Mouse (Mus musculus) intestine, postnatal 0 days (tissue): ENCODE measurements around the gene Xrn1. TPM values are rescaled to one million over a fixed set of nuclear protein-coding genes. Genes with fewer than 3 reads are reported as not detected.
A peak's percentile ranks its signal among the peaks of the same experiment; 100 is the strongest.
"Not testable (repeated sequence)": the region's sequence is repeated elsewhere in the genome, so short reads cannot be mapped to it uniquely, and the experiment has no call there.

Source experiments
- ATAC-seq: fragments of 200-750 bp; cut with Nextera tagmentation; 2 replicates; pipeline ENCODE4 v1.8.0; 2017; ENCODE audit warnings: mild to moderate bottlenecking, moderate TSS enrichment, moderate library complexity
- H3K27ac ChIP-seq: fragments of 300-500 bp; sonication (generic); 2 replicates; pipeline ENCODE4 v1.5.1; 2014; ENCODE audit warnings: mild to moderate bottlenecking, low read depth, low read length, moderate library complexity
- H3K27me3 ChIP-seq: fragments of 300-500 bp; sonication (generic); replicated peaks from 2 replicates; pipeline ENCODE4 v1.6.1; 2014; ENCODE audit warnings: low read length, mixed read lengths; ENCODE audit not compliant: control insufficient read depth, insufficient read depth
- H3K36me3 ChIP-seq: fragments of 300-500 bp; sonication (generic); 2 replicates; pipeline ENCODE4 v1.6.1; 2014; ENCODE audit warnings: mild to moderate bottlenecking, moderate library complexity; ENCODE audit not compliant: control insufficient read depth, insufficient read depth
- H3K4me1 ChIP-seq: fragments of 300-500 bp; sonication (generic); replicated peaks from 2 replicates; pipeline ENCODE4 v1.6.1; 2014; ENCODE audit warnings: antibody characterized with exemption, low read length, mixed read lengths; ENCODE audit not compliant: control insufficient read depth, insufficient read depth
- H3K4me2 ChIP-seq: fragments of 300-500 bp; sonication (generic); replicated peaks from 2 replicates; pipeline ENCODE4 v1.6.1; 2014; ENCODE audit warnings: low read depth, mild to moderate bottlenecking, moderate library complexity
- H3K4me3 ChIP-seq: fragments of 300-500 bp; sonication (generic); 2 replicates; pipeline ENCODE4 v1.5.1; 2014; ENCODE audit warnings: low read depth, low read length
- H3K9ac ChIP-seq: fragments of 300-500 bp; sonication (generic); 2 replicates; pipeline ENCODE4 v1.6.1; 2014; ENCODE audit warnings: mild to moderate bottlenecking, low read depth, low read length
- H3K9me3 ChIP-seq: fragments of 300-500 bp; sonication (generic); 2 replicates; pipeline ENCODE4 v1.6.1; 2016; ENCODE audit warnings: mixed run types; ENCODE audit not compliant: control insufficient read depth
- CTCF ChIP-seq: sonication (generic); IDR thresholded peaks from 2 replicates; pipeline ENCODE4 v1.5.1; 2016; ENCODE audit warnings: low read depth, mild to moderate bottlenecking, control low read depth, antibody characterized with exemption, moderate library complexity
- WGBS: fragments of 180-500 bp; shearing (Covaris S2); extraction: QIAGEN DNeasy Blood & Tissue Kit; methylation state at CpG from one replicate; pipeline ENCODE4 v1.1.7; 2014; 5-methylcytosine and 5-hydroxymethylcytosine counted together
- polyA plus RNA-seq: library from polyadenylated mRNA; unstranded; fragments of >200 nt; fragmentation: Nextera tagmentation; extraction: Ambion mirVana; gene quantifications from 2 replicates; pipeline ENCODE4 v1.2.1, GENCODE M21; 2015

Xrn1 gene
- 7.4 and 10.0 TPM in 2 replicates for polyA plus RNA-seq

DNA sequence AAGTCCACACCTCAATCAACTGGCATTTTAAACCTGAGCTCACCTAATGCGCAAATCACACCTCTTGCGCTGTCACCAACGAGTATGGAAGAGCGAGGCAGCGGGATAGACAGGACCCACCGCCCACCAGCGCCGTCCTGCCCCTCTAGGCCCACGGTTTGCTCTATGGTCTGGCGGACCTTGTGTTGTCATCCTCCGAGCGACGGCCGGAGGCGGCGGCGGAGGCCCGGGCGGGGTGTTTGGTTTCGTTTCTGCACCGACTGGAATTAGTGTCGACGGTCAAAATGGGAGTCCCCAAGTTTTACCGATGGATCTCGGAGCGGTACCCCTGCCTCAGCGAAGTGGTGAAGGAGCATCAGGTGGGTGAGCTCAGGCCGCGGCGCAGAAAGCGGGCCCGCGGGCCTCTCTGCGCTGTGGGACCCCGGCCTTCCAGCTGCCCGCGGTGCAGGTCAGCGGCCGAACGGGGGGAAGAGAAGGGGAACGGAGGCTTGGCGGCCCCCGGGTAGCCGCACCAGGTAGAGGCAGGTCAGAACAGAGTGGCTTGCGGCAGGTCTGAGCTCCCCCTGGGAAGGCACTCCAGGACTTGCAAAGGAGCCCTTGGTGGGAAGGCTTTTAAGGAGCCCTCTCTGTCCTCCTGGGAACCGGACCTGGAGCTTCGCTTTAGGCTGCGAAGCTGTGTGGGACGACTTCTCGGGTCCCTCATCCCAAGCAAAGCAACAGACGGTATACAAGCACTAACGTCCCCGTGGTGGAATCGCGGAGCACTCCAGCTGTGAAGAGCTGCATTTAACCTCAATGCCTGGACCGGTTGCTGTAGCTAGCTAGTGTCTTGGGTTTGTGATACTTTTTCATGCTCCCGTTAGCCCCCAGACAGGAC lies at the start of gene Xrn1:
TSS of gene Xrn1 (plus strand) at position 176 of the 877 bp plus-strand sequence.
- no peaks in the 10 kb centered on the region for H3K9me3 ChIP-seq
- peak within 1 kb of the TSS; percentile 96 for H3K9ac ChIP-seq
- H3K36me3 ChIP-seq, result no peaks in the 10 kb centered on the region
- peak; percentile 98 for ATAC-seq
- WGBS, result under 1% methylated on average over 57 of the region's 57 CpGs
- peak within 1 kb of the TSS; percentile 83 for H3K4me3 ChIP-seq
- H3K4me1 ChIP-seq, result 0 out of 2 replicates have a peak, but pooled peaks cover 2% of the 10 kb centered on the region
- peak within 1 kb of the TSS; percentile 94 for H3K27ac ChIP-seq
- TF ChIP-seq CTCF, result 0 out of 2 replicates have a peak, but pooled peaks have one; percentile 1
- no peaks in the 10 kb centered on the region for H3K27me3 ChIP-seq
- peak within 1 kb of the TSS; percentile 64 for H3K4me2 ChIP-seq

DNA sequence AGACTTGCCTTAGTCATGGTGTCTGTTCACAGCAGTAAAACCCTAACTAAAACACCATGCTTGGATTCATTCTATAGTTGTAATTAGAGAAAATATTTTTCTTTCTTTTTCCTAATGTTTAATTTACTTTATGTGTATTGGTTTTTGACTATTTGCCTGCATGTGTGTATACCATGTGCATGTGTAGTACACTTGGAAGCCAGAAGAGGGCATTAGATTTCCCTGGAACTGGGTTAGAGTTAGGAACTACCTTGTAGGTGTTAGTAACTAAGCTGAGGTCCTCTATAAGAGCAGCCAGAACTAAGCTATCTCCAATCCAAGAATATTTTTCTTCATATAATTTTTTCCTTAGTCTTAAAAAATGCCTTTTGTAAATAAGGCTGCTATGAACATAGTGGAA lies 21.7 kb upstream of the Xrn1 start:
- peaks cover 12% of the 10 kb centered on the region; the same call in 1 of the 2 replicates for H3K36me3 ChIP-seq
- H3K27ac ChIP-seq, result no peak overlapping the region
- no peak overlapping the region for H3K4me3 ChIP-seq
- H3K27me3 ChIP-seq, result no peaks in the 10 kb centered on the region
- no peak overlapping the region for H3K4me2 ChIP-seq
- TF ChIP-seq CTCF, result peak; percentile 25
- H3K9me3 ChIP-seq, result no peaks in the 10 kb centered on the region
- ATAC-seq, result no peak
- no peaks in the 10 kb centered on the region for H3K4me1 ChIP-seq
- no peak overlapping the region for H3K9ac ChIP-seq

GRCm38 (mm10) chr9:95953658-95954057 lies 902 bp upstream of the Xrn1 start:
- H3K4me2 ChIP-seq, result peak overlapping the region; percentile 64
- no peak for TF ChIP-seq CTCF
- H3K4me3 ChIP-seq, result peak overlapping the region; percentile 83
- WGBS, result 82% methylated on average over 4 of the region's 4 CpGs
- ATAC-seq, result no peak
- H3K36me3 ChIP-seq, result no peaks in the 10 kb centered on the region
- H3K4me1 ChIP-seq, result 0 out of 2 replicates have a peak, but pooled peaks cover 2% of the 10 kb centered on the region
- H3K27ac ChIP-seq, result no peak overlapping the region
- no peaks in the 10 kb centered on the region for H3K27me3 ChIP-seq
- H3K9ac ChIP-seq, result peak overlapping the region; percentile 96; the same call in 1 of the 2 replicates
- H3K9me3 ChIP-seq, result no peaks in the 10 kb centered on the region

DNA sequence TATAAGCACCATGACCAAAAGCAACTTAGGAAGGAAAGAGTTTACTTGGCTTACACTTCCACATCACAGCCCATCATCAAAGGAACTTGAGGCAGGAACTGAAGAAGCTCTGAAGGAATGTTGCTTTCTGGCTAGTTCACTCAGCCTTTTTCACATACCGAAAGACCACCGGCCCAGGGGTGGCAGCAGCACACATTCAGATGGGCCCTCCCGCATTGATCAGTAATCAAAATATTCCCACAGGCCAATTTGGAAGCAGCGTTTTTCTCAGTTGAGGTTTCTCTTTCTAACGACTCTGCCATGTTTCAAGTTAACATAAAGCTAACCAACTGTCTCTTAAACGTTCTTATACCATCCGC lies 355 bp upstream of the Xrn1 start:
- ATAC-seq, result peak; percentile 11; the same call in 1 of the 2 replicates
- H3K4me1 ChIP-seq, result 0 out of 2 replicates have a peak, but pooled peaks cover 2% of the 10 kb centered on the region

DNA sequence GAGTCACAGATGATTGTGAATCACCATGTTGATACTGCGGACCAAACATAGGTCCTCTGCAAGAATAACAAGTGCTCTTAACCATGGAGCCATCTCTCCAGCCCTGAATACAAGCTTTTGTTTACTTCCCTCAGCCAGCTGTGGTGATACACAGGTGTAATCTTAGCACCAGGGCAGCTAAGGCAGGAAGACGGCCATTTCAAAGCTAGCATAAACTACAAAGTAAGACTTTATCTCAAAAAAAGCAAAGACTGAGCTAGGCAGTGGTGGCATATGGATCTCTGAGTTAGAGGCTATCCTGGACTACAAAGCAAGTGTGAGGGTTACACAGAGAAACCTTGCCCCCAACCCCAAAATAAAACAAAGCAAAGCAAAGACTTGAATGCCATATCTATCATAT lies 3.1 kb downstream of the Xrn1 start:
- Histone ChIP-seq H3K4me2 (no peak overlapping the region), H3K4me3 (no peak overlapping the region), H3K27ac (no peak overlapping the region), H3K9me3 (no peaks in the 10 kb centered on the region), H3K36me3 (no peaks in the 10 kb centered on the region), H3K4me1 (0 out of 2 replicates have a peak, but pooled peaks cover 2% of the 10 kb centered on the region), H3K27me3 (no peaks in the 10 kb centered on the region), H3K9ac (no peak overlapping the region)
- WGBS, result 72% methylated on average over 2 of the region's 2 CpGs
- no peak for TF ChIP-seq CTCF
- ATAC-seq, result no peak

More for the DNA sequence above, 355 bp upstream of the Xrn1 start:
- H3K36me3 ChIP-seq, result no peaks in the 10 kb centered on the region
- 0 out of 2 replicates have a peak overlapping the region, but pooled peaks have one; percentile 94 for H3K27ac ChIP-seq
- 0 out of 2 replicates have a peak, but pooled peaks have one; percentile 1 for TF ChIP-seq CTCF
- no peaks in the 10 kb centered on the region for H3K27me3 ChIP-seq
- peak overlapping the region; percentile 83 for H3K4me3 ChIP-seq
- 0% methylated on average over 7 of the region's 7 CpGs for WGBS
- H3K9me3 ChIP-seq, result no peaks in the 10 kb centered on the region
- peak overlapping the region; percentile 64 for H3K4me2 ChIP-seq
- peak overlapping the region; percentile 96 for H3K9ac ChIP-seq

DNA sequence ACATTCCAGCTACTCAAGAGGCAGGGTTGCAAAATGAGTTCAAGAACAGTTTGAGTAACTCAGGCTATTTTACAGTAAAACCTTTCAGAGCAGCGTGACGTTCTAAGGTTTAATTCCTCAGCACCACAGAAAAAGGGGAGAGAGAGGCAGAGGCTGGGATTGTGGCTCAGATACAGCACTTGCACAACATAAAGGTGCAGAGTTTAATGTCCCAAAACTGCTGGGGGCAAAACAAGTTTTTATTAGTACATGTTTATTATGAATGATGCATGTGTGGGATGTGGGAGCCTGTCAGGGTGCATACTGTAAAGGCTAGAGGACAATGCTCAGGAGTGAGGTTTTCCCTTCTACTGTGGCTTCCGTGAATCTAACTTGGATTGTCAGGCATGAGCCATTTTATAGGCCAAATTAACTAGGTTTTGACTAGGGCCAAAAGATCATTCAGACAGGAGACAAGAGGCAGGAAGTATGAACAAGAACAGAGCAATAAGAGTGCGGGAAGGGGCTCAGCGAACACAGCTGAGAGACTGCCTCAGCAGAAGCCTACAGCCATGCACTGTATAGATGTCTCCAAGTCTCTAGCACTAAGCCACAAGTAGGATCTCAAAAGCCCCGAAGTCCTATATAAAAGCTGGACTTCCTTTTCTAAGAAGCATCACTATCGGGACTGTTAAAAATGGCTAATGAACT lies 3.6 kb downstream of the Xrn1 start:
- Histone ChIP-seq H3K4me3 (no peak overlapping the region), H3K27ac (no peak overlapping the region), H3K4me1 (0 out of 2 replicates have a peak, but pooled peaks cover 1% of the 10 kb centered on the region), H3K9ac (no peak overlapping the region), H3K9me3 (no peaks in the 10 kb centered on the region), H3K4me2 (no peak overlapping the region), H3K27me3 (no peaks in the 10 kb centered on the region), H3K36me3 (no peaks in the 10 kb centered on the region)
- ATAC-seq, result no peak
- no peak for TF ChIP-seq CTCF
- WGBS, result 86% methylated on average over 7 of the region's 7 CpGs

DNA sequence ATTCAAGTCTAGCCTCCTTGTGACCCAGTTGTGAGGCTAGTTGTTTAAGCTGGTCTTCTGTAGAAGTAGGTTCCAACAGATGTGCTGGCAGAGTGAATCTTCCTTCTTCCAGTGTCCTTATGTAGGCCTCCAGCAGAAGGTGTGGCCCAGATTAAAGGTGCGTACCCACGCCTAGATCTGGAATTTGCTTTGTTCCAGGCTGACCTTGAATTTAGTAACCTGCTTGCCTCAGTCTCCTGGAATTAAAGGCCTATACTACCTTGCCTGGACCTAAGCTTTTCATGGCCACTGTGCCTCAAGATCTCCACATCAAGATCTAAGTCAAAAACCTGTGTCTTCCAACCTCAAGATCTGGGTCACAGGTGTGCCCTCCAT lies 4.2 kb downstream of the Xrn1 start:
- not testable (repeated sequence) for ATAC-seq
- 44% methylated on average over 2 of the region's 2 CpGs for WGBS

More for the DNA sequence above, 4.2 kb downstream of the Xrn1 start:
- H3K36me3 ChIP-seq, H3K4me1 ChIP-seq, H3K9me3 ChIP-seq, H3K4me3 ChIP-seq, H3K4me2 ChIP-seq, H3K9ac ChIP-seq, H3K27ac ChIP-seq, H3K27me3 ChIP-seq: not testable (repeated sequence)
